Mouse (Mus musculus): ENCODE measurements at regions not wholly inside any gene's neighbourhood (a gene's known extent, or its start where the extent isn't known, plus 50 kb on each side); places are given as distances from the start of the nearest gene placed in this dataset.

DNA sequence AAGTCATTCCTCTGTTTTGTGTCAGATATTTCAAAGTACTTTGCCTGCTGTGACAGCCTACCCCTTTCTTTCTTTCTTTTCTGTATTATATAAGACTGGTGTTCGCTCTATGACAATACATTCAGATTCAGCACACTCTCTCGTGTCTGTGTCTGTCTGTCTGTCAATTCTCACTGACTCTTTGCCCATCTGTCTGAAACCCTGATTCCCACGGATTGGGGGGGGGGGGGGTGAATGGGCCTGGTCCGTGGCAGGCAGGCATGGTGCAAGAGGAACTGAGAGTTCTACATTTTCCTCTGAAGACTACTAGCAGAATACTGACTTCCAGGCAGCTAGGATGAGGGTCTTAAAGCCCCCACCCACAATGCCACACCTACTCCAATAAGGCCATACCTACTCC is 51.6 kb upstream of the Nid2 start:
- in situ Hi-C loops (cut with MboI; ENCODE audit: low sequenced_read_pairs in 2 of 2, unreplicated experiment in 2 of 2): loop anchor here in 1 of 2 experiments (25.0 kb wide), 1 partner anchor 563 kb away; the partner anchor contains the start of gene Kcnk16
- Histone ChIP-seq H3K4me1 (ENCODE audit: control insufficient read depth in 2 of 2, insufficient read depth in 2 of 2, low read length in 2 of 2, poor library complexity in 1 of 2) (no peaks in the 10 kb centered on the region), H3K4me3 (ENCODE audit: insufficient read depth in 1 of 2, low read depth in 1 of 2, low read length in 2 of 2, poor library complexity in 1 of 2, severe bottlenecking in 1 of 2) (no peak overlapping the region), H3K9ac (ENCODE audit: insufficient read depth, low read depth, low read length, poor library complexity, severe bottlenecking) (no peak overlapping the region), H3K27ac (ENCODE audit: insufficient read depth, low read depth, low read length, poor library complexity, severe bottlenecking) (no peak overlapping the region), H3K9me3 (ENCODE audit: control insufficient read depth, insufficient read depth, low read depth, low read length) (no peaks in the 10 kb centered on the region), H3K36me3 (ENCODE audit: control insufficient read depth, insufficient read depth, low read length, poor library complexity, severe bottlenecking) (no peaks in the 10 kb centered on the region)
- DNase-seq (ENCODE audit: low read depth, low spot score): no peak
- TF ChIP-seq ZNF384 (IDR thresholded peaks at IDR 0.05; ENCODE audit: low read depth, low read length): no peak
- TF ChIP-seq HCFC1 (IDR thresholded peaks at IDR 0.05; ENCODE audit: borderline replicate concordance, insufficient read depth, low read length): no peak
- no peak for TF ChIP-seq ZC3H11A (IDR thresholded peaks at IDR 0.05; ENCODE audit: borderline replicate concordance, low read depth, low read length)
- TF ChIP-seq MAFK (IDR thresholded peaks at IDR 0.05; ENCODE audit: insufficient read depth, low read depth, low read length): no peak
- TF ChIP-seq CHD2 (IDR thresholded peaks at IDR 0.05; ENCODE audit: low read depth, low read length): no peak
